Mouse (Mus musculus): ENCODE data around the gene Ooep. TPM values are rescaled to one million over a fixed set of nuclear protein-coding genes. Genes with fewer than 3 reads are reported as not detected.
"Not testable (repeated sequence)": the region's sequence is repeated elsewhere in the genome, so short reads cannot be mapped to it uniquely, and the experiment has no call there.

Gene Ooep
- total RNA-seq, 2 experiments from 2014 or later: not detected

DNA sequence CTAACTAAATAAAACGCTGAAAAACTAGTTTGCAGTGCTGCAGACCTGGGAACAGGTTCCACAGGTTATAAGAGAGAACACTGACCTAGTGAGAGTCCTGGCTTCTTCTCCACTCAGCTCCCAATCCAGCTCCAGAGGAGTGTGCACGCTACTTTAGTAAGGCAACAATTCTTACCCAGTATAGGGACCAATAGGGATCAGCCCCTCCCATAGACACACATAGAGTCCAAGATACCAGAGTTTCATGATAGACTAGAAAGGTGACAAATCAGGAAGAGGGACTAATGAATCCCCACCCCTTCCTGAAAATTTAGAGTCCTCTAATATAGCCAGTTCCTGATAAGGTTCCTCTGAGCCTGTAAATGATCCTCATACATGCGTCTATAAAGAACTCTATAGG, 31.5 kb downstream of the Ooep start:
- intact Hi-C loops (cut with DNase I): loop anchor here (10.0 kb wide), 1 partner anchor 52 kb away; no protein-coding TSS in a partner anchor
- Histone ChIP-seq H3K4me3 (no peak overlapping the region), H3K27ac (no peak overlapping the region)
- TF ChIP-seq CTCF (IDR thresholded peaks at IDR 0.05): no peak
- DNase-seq (ENCODE audit: extremely low spot score in 1 of 2, low spot score in 2 of 2): no peak

DNA sequence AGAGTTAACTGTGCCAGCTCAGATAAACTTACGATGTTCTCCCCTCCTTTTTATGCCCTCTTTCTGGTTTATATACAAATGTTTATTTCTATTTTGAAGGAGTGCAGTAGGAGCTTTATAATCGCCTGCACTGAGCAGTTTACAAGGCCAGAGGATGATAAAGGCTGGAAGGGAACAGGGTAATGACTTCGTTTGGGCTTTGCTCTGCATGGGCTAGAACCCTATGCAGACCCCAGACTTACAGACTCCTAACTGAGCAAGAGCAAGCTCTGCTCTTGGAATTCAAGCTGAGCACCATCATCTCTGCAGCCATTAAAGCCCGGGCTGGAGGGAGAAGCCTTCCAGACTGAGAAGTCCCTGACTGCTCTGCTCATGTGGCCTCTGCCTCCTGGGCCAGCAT, 33.3 kb downstream of the Ooep start:
- intact Hi-C loops (cut with DNase I): loop anchor here (10.0 kb wide), 1 partner anchor 50 kb away; no protein-coding TSS in a partner anchor
- H3K4me3 ChIP-seq; H3K27ac ChIP-seq; DNase-seq (ENCODE audit: extremely low spot score in 1 of 2, low spot score in 2 of 2): not testable (repeated sequence)

GRCm38 (mm10) chr9:78343055-78343454, 35.5 kb downstream of the Ooep start:
- not testable (repeated sequence) for H3K4me3 ChIP-seq; DNase-seq (ENCODE audit: extremely low spot score in 1 of 2, low spot score in 2 of 2); H3K27ac ChIP-seq
- intact Hi-C loops (cut with DNase I): loop anchor here (10.0 kb wide), 1 partner anchor 48 kb away; no protein-coding TSS in a partner anchor

DNA sequence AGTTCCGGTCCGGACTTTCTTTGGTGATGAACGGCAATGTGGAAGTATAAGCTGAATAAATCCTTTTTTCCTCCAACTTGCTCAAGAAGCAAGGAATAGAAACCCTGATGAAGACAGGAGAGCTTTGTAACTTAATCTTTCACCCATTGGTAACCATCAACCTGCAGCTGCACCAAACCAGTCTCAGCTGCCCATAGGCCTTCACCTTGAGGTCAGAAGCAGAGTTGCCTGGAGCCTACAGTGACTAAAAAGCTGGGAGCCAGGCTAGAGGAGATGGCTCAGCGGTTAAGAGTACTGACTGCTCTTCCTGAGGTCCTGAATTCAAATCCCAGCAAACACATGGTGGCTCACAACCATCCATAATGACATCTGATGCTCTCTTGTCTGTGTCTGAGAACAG, 36.0 kb downstream of the Ooep start:
- intact Hi-C loops (cut with DNase I): loop anchor here (10.0 kb wide), 1 partner anchor 48 kb away; no protein-coding TSS in a partner anchor

GRCm38 (mm10) chr9:78340324-78340723, 38.2 kb downstream of the Ooep start:
- intact Hi-C loops (cut with DNase I): loop anchor here (10.0 kb wide), 1 partner anchor 46 kb away; no protein-coding TSS in a partner anchor
- peak; percentile 15 to 36 for DNase-seq (ENCODE audit: extremely low spot score in 1 of 2, low spot score in 2 of 2)
- not testable (repeated sequence) for H3K4me3 ChIP-seq, H3K27ac ChIP-seq
- TF ChIP-seq CTCF (IDR thresholded peaks at IDR 0.05): peak; percentile 79

More for the DNA sequence above, 36.0 kb downstream of the Ooep start:
- not testable (repeated sequence) for H3K27ac ChIP-seq; DNase-seq (ENCODE audit: extremely low spot score in 1 of 2, low spot score in 2 of 2); H3K4me3 ChIP-seq

DNA sequence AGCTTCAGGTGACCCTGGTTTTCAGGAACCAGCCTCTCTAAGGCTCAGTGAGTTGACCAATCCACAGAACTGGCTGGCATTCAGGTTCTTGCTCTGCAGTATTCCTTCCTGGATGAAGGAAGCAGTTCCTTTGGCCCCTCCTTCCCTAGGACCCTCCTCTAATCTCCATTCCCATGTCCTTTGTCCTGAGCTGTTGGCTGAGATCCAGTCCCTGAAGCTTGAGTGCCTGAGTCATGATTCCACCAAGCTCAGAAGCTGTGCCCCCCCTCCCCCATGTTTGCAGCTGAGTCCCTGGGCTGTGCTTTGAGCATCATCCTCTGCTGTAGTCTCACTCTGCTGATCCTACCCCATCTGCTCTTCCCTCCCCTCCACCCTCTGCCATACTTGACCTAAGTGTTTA, 41.5 kb downstream of the Ooep start:
- H3K4me3 ChIP-seq; DNase-seq (ENCODE audit: extremely low spot score in 1 of 2, low spot score in 2 of 2); intact Hi-C loops (cut with DNase I); H3K27ac ChIP-seq: not testable (repeated sequence)

GRCm38 (mm10) chr9:78327289-78327688, 51.2 kb downstream of the Ooep start, which contains the start of gene Omt2b:
Gene Omt2b, plus strand, starts transcription at chr9:78327589.
- H3K27ac ChIP-seq; intact Hi-C loops (cut with DNase I); DNase-seq (ENCODE audit: extremely low spot score in 1 of 2, low spot score in 2 of 2): not testable (repeated sequence)

More at GRCm38 (mm10) chr9:78327289-78327688, 51.2 kb downstream of the Ooep start, which contains the start of gene Omt2b:
- not testable (repeated sequence) for H3K4me3 ChIP-seq

Other genes with a start within 250 kb of the Ooep start
- 10 to 100 TPM; 38.2 to 39.6 TPM for gene Gsta4, start 196.0 kb downstream of the Ooep start, total RNA-seq (2021)
- not detected for gene Gsta1, start 148.1 kb downstream of the Ooep start, total RNA-seq (2021)
- gene Gm3776, start 121.6 kb downstream of the Ooep start, total RNA-seq (2021): not detected
- not detected for gene Gm10639, start 88.8 kb downstream of the Ooep start, total RNA-seq (2021)
- not detected for gene Omt2a, start 63.9 kb downstream of the Ooep start, total RNA-seq (2021)
- not detected for gene Omt2b, start 51.1 kb downstream of the Ooep start, total RNA-seq (2021)
- not detected for gene Gsta2, start 22.9 kb downstream of the Ooep start, total RNA-seq (2021)
- gene Dppa5a, start 10.5 kb downstream of the Ooep start, total RNA-seq (2021): not detected
- under 1 TPM in 1 of 2 experiments, not detected in 1; 0.16 TPM for gene Ddx43, start 17.1 kb upstream of the Ooep start, total RNA-seq (2021)
- under 1 TPM; 0.35 to 0.52 TPM for gene Cgas, start 64.5 kb upstream of the Ooep start, total RNA-seq (2021)
- gene Mto1, start 69.5 kb upstream of the Ooep start, total RNA-seq (2021): 10 to 100 TPM; 24.6 to 27.3 TPM
- under 1 TPM; 0.63 to 0.65 TPM for gene Gm17324, start 70.1 kb upstream of the Ooep start, total RNA-seq (2021)
- 1,000 to 10,000 TPM; 2,077 to 2,174 TPM for gene Eef1a1, start 110.4 kb upstream of the Ooep start, total RNA-seq (2021)
- gene Slc17a5, start 209.3 kb upstream of the Ooep start, total RNA-seq (2021): 10 to 100 TPM; 16.1 to 17.3 TPM
- under 1 TPM; 0.47 to 0.93 TPM for gene Cd109, start 236.8 kb upstream of the Ooep start, total RNA-seq (2021)

Data from left cerebral cortex, adult 2 months (tissue).